In genomic region chr17:49690607-49691454, GRCm38 (mm10) we compare ENCODE assay signal across 12 mouse cellular contexts.
DNase-seq lines count a peak whose midpoint lies in the region; ATAC-seq and TF ChIP-seq lines count a peak whose summit lies in the region.
"Had no signal": no experiment of that assay in that cellular context is flagged by ENCODE, and none has a peak within 500 bp of the region (broad histone marks: within the 10 kb centered on the region; RNA-seq: fewer than 3 reads in every experiment).

No protein-coding gene starts in this region.

- WGBS in intestine, postnatal 0 days: 45% methylated on average over 10 of the region's 10 CpGs

- H3K4me2 ChIP-seq in intestine, postnatal 0 days (replicated peaks; ENCODE audit: low read depth): no peak overlapping the region; the same call in 1 of the 2 replicates
- H3K4me2 ChIP-seq: embryonic facial prominence, embryonic 13.5 days; stomach, embryonic 15.5 days had no signal

- no peaks in the 10 kb centered on the region for H3K36me3 ChIP-seq in intestine, postnatal 0 days (ENCODE audit: control insufficient read depth, insufficient read depth)
- H3K36me3 ChIP-seq: embryonic facial prominence, embryonic 13.5 days; stomach, embryonic 15.5 days had no signal

- no peaks in the 10 kb centered on the region for H3K9me3 ChIP-seq in intestine, postnatal 0 days (ENCODE audit: control insufficient read depth)
- H3K9me3 ChIP-seq: embryonic facial prominence, embryonic 13.5 days; stomach, embryonic 15.5 days had no signal

- intact Hi-C loops in left cerebral cortex, postnatal 4 days (cut with DNase I): no loop called here

- 0 out of 2 replicates have a peak, but pooled peaks have one; percentile 1 for TF ChIP-seq CTCF in intestine, postnatal 0 days (IDR thresholded peaks at IDR 0.05; ENCODE audit: low read depth)

- H3K9ac ChIP-seq in intestine, postnatal 0 days (ENCODE audit: low read depth, low read length): no peak overlapping the region
- H3K9ac ChIP-seq: embryonic facial prominence, embryonic 13.5 days; stomach, embryonic 15.5 days had no signal

- no peak overlapping the region for H3K27ac ChIP-seq in intestine, postnatal 0 days (ENCODE audit: low read depth, low read length)
- H3K27ac ChIP-seq: embryonic facial prominence, embryonic 13.5 days; stomach, embryonic 15.5 days had no signal

- H3K4me3 ChIP-seq in intestine, postnatal 0 days (ENCODE audit: low read depth, low read length): no peak overlapping the region
- H3K4me3 ChIP-seq: embryonic facial prominence, embryonic 13.5 days; megakaryocyte, embryonic 14.5 days; stomach, embryonic 15.5 days had no signal

- peak; percentile 23 for DNase-seq in embryo, embryonic 10 days (ENCODE audit: low spot score)
- no peak for DNase-seq in embryo, embryonic 9.5 days (ENCODE audit: extremely low spot score)
- DNase-seq in kidney, adult 9 months: peak; percentile 13
- DNase-seq in kidney, adult 8-10 months: no peak
- peak; percentile 61 for DNase-seq in brain, adult 2 months (ENCODE audit: low read depth, low spot score)
- DNase-seq in left cerebral cortex, postnatal 4 days: no peak
- no peak for DNase-seq in urinary bladder, postnatal 25 days (ENCODE audit: low spot score)
- DNase-seq: kidney, postnatal 10 days had no signal

- ATAC-seq in intestine, postnatal 0 days: peak; percentile 61

- no peaks in the 10 kb centered on the region for H3K27me3 ChIP-seq in intestine, postnatal 0 days (replicated peaks; ENCODE audit: control insufficient read depth, insufficient read depth, low read length)
- H3K27me3 ChIP-seq: embryonic facial prominence, embryonic 13.5 days; megakaryocyte, embryonic 14.5 days; stomach, embryonic 15.5 days had no signal

- 0 out of 2 replicates have a peak, but pooled peaks cover 3% of the 10 kb centered on the region for H3K4me1 ChIP-seq in intestine, postnatal 0 days (replicated peaks; ENCODE audit: control insufficient read depth, insufficient read depth, low read length)
- H3K4me1 ChIP-seq: megakaryocyte, embryonic 14.5 days had no signal

Comparison
In these comparisons a context has a peak if more than half of its experiments do, and no peak if none do; other contexts are left out.
1. DNase-seq: peak in embryo, embryonic 10 days (single experiment), kidney, adult 9 months (single experiment) and brain, adult 2 months (single experiment); none in embryo, embryonic 9.5 days (single experiment), kidney, adult 8-10 months (0 of 2), left cerebral cortex, postnatal 4 days (single experiment) and urinary bladder, postnatal 25 days (single experiment).